Mouse (Mus musculus) C2C12 (cell line): ENCODE results near the gene Slc1a3. TPM values are rescaled to one million over a fixed set of nuclear protein-coding genes. Genes with fewer than 3 reads are reported as not detected.

Experiments
- H3K27me3 ChIP-seq: one replicate; pipeline ENCODE4 v1.6.1; 2011; ENCODE audit not compliant: control insufficient read depth, insufficient read depth, insufficient read length
- H3K36me3 ChIP-seq: one replicate; pipeline ENCODE4 v1.6.1; 2011; ENCODE audit not compliant: control insufficient read depth, insufficient read depth
- H3K4me3 ChIP-seq: one replicate; pipeline ENCODE4 v1.5.1; 2011; ENCODE audit warnings: mild to moderate bottlenecking, control low read depth; ENCODE audit not compliant: poor library complexity, insufficient read depth, severe bottlenecking
- H3K79me2 ChIP-seq: one replicate; pipeline ENCODE4 v1.6.1; 2011; ENCODE audit not compliant: control insufficient read depth, insufficient read depth
- H3K79me3 ChIP-seq: one replicate; pipeline ENCODE4 v1.6.1; 2011; ENCODE audit warnings: low read depth, control low read depth
- H3ac ChIP-seq: one replicate; pipeline ENCODE3; 2011; ENCODE audit warnings: low read depth; ENCODE audit not compliant: control insufficient read depth, insufficient read length
- CEBPB ChIP-seq: IDR thresholded peaks from one replicate; pipeline ENCODE4 v1.6.1; 2011; ENCODE audit warnings: low read depth, mild to moderate bottlenecking, control low read depth, moderate library complexity
- CTCF ChIP-seq: IDR thresholded peaks from one replicate; pipeline ENCODE4 v1.5.1; 2011; ENCODE audit not compliant: control insufficient read depth, insufficient read depth, insufficient read length
- FOSL1 ChIP-seq: IDR thresholded peaks from one replicate; pipeline ENCODE4 v1.8.0; 2011; ENCODE audit warnings: mild to moderate bottlenecking, low read length; ENCODE audit not compliant: poor library complexity, insufficient read depth, severe bottlenecking
- MAX ChIP-seq: IDR thresholded peaks from one replicate; pipeline ENCODE4 v1.6.1; 2011; ENCODE audit warnings: mild to moderate bottlenecking, control low read depth
- MYOD1 ChIP-seq: IDR thresholded peaks from one replicate; pipeline ENCODE4 v1.6.1; 2011; ENCODE audit warnings: low read depth; ENCODE audit not compliant: control insufficient read depth, insufficient read length
- MYOG ChIP-seq: IDR thresholded peaks from one replicate; pipeline ENCODE4 v1.6.1; 2011; ENCODE audit not compliant: control insufficient read depth, insufficient read length; ENCODE audit errors: extremely low read depth
- USF1 ChIP-seq: IDR thresholded peaks from one replicate; pipeline ENCODE4 v1.6.1; 2011; ENCODE audit warnings: low read depth, mild to moderate bottlenecking, control low read depth, moderate library complexity
- polyA plus RNA-seq: library from polyadenylated mRNA; unstranded; fragments of >200 nt; fragmentation: generic; extraction: Trizol; gene quantifications from one replicate; pipeline ENCODE4 v1.2.1, GENCODE M21; 2012; ENCODE audit warnings: missing spikeins

Gene Slc1a3
- polyA plus RNA-seq, 1 experiment: 3.8 TPM

DNA sequence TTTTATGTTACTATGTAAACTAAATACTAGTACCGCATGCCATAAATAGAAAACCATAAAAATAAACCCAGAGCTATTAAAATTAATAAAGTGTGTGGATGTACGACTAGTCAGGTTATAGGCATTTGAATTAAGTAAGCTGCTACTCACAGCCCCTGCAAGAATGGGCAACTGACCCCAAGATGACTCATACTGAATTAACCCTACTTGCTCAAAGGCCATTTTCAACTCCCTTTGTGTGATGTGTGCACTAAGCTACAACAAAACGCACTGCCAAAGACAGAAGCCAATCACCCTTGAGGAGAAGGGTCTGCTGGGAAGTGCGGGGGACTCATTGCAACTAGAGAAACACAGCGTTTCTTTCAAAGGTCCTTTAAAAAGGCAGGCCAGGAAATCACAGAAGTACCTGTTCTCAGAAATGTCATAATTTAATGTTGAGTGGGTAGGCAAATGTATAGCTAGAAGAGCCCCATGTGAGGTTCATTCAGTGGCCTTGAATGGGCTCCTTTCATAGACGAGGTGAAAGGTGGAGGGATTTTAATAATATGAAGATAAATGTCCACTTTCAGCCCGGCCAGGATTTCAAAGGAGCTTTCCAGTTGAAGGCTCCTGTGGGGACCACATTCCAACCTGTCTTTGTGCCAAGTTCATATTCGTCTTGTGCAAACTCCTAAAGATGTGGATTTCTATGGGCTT is 66.4 kb downstream of the Slc1a3 start:
- H3K79me2 ChIP-seq: no peaks in the 10 kb centered on the region
- H3K36me3 ChIP-seq: no peaks in the 10 kb centered on the region
- no peak overlapping the region for H3K4me3 ChIP-seq
- TF ChIP-seq FOSL1: no peak
- TF ChIP-seq MYOD1: no peak
- H3K27me3 ChIP-seq: no peaks in the 10 kb centered on the region
- H3K79me3 ChIP-seq: no peaks in the 10 kb centered on the region
- no peak overlapping the region for H3ac ChIP-seq

DNA sequence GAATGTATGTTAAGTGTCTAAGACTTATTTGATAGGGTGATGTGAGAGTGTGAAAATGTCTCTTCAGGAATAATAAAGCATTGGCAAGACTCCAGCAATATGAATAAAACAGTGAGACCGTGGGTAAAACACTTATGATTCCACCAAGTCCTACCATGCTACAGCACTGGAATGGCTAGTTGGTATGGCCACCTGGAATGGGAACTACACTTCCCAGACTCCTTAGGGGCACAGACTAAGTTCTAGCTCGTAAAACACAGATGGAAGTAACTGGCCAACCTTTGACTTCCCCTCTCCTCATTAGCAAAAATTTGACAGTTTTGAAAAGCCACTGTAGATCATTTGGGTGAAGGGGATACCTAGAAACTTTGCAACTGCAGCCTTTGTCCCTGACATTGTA is 70.7 kb downstream of the Slc1a3 start:
- TF ChIP-seq FOSL1 (no peak), MYOD1 (no peak), CEBPB (no peak), USF1 (no peak), CTCF (no peak), MYOG (no peak), MAX (no peak)
- Histone ChIP-seq H3K27me3 (no peaks in the 10 kb centered on the region), H3K36me3 (no peaks in the 10 kb centered on the region), H3K79me2 (no peaks in the 10 kb centered on the region), H3K79me3 (no peaks in the 10 kb centered on the region), H3K4me3 (no peak overlapping the region), H3ac (no peak overlapping the region)

DNA sequence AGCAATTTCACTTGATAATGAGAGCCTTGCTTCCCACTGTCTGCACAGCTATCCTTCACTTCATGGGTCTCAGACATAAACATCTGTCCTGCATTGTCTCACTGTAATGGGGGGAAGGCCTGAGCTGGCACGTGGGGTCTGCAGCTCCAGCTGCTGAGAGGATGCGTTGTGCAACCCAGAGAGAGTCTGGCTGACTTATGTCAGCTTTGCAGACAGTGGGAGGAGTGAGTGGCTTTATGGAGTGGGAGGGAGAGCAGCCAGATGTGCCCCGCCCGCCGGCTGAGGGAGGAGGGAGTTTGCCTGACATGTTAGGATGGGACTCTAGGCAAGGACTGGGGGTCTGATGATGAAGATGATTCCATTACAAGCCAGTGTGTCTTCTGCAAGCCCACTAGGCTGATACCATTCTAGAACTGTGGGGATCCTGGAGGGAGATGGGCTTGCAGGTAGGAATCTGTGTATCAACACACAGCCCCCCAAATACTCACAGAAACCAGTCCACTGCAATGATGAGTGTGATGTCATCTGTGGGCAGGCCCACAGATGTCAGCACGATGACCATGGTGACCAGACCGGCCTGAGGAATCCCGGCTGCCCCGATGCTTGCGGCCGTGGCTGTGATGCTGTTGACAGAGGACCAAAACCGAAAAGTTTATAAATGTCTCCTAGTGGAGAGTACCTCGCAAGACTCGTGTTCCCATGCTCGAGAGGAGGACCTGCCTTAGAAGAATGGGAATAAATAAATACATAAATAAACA is 71.8 kb downstream of the Slc1a3 start:
- no peaks in the 10 kb centered on the region for H3K27me3 ChIP-seq
- H3K36me3 ChIP-seq: no peaks in the 10 kb centered on the region
- no peak for TF ChIP-seq CTCF
- TF ChIP-seq CEBPB: peak; percentile 59
- no peaks in the 10 kb centered on the region for H3K79me3 ChIP-seq
- H3K4me3 ChIP-seq: no peak overlapping the region
- H3K79me2 ChIP-seq: no peaks in the 10 kb centered on the region
- no peak overlapping the region for H3ac ChIP-seq

DNA sequence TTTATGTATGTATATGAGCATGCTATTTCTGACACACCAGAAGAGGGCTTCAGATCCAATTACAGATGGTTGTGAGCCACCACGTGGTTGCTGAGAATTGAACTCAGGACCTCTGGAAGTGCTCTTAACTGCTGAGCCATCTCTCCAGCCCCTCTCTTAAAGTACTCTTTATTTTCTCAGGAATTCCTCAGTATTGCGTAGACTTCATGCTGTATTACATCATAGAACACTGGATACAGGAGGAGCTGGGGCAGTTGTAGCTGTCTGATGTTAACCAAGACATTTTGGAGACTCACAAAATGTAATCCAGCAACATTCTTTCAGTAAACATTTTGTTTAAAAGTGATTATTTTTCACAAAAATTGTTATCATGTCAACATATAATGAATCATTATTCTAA is 73.3 kb downstream of the Slc1a3 start:
- no peak overlapping the region for H3ac ChIP-seq
- no peaks in the 10 kb centered on the region for H3K79me2 ChIP-seq
- no peak overlapping the region for H3K4me3 ChIP-seq
- H3K27me3 ChIP-seq: no peaks in the 10 kb centered on the region
- H3K79me3 ChIP-seq: no peaks in the 10 kb centered on the region
- TF ChIP-seq MYOD1 (no peak), CEBPB (peak; percentile 54)
- no peaks in the 10 kb centered on the region for H3K36me3 ChIP-seq

DNA sequence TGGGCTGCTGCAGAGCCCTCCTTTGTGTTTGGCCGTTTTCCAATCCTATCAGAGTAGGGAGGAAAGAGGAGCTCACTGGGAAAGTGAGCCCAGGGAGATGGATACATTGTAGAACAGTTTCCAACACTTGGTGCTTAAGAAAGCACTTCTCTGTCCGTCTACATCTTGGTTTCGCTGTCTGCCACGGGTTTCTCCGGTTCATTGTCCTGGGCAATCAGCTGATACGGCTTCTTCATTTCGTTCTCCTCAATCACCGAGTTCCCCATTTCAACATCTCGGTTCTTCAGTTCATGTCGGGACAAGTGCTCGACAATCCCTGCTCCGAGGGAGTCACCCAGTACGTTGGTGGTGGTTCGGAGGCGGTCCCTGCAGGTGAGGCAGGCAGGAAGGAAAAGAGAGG is 74.6 kb downstream of the Slc1a3 start:
- H3K4me3 ChIP-seq: no peak overlapping the region
- no peaks in the 10 kb centered on the region for H3K36me3 ChIP-seq
- H3K79me3 ChIP-seq: no peaks in the 10 kb centered on the region
- no peak overlapping the region for H3ac ChIP-seq
- no peaks in the 10 kb centered on the region for H3K27me3 ChIP-seq
- H3K79me2 ChIP-seq: no peaks in the 10 kb centered on the region
- no peak for TF ChIP-seq CEBPB

DNA sequence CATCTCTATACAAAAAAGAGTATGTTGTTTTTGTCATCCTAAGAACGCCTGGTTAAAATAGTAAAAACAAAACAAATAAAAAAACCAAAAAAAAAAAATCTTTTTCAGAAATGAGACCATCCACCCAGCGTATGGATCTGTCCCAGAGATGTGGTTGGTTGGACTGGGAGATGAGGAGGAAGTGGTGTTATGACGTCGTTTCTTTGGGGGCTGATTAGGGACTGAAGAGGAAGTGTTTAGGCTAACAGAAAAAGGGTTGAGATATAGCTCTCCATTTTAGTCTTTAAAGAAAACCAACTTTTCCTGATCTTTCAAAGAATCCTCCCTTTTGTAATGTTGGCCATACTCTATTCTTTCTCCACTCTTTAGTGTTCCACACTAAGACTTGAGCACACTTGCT is 75.8 kb downstream of the Slc1a3 start:
- no peak overlapping the region for H3ac ChIP-seq
- no peak overlapping the region for H3K4me3 ChIP-seq
- no peaks in the 10 kb centered on the region for H3K79me2 ChIP-seq
- no peaks in the 10 kb centered on the region for H3K79me3 ChIP-seq
- no peaks in the 10 kb centered on the region for H3K36me3 ChIP-seq
- TF ChIP-seq USF1 (no peak), CEBPB (no peak), CTCF (no peak), MYOD1 (no peak), FOSL1 (no peak), MAX (no peak), MYOG (no peak)
- no peaks in the 10 kb centered on the region for H3K27me3 ChIP-seq
